Mouse (Mus musculus) embryo, embryonic 10.5 days (tissue): ENCODE data around the gene Tdpoz4.
"Not testable (repeated sequence)": the region's sequence is repeated elsewhere in the genome, so short reads cannot be mapped to it uniquely, and the experiment has no call there.

ENCODE experiments used
- DNase-seq: peaks from one replicate; pipeline ENCODE4 v3.0.0-alpha.2; 2015; ENCODE audit warnings: low spot score

Gene Tdpoz4

GRCm38 (mm10) chr3:93796098-93796497, at the start of gene Tdpoz4:
Gene Tdpoz4 (plus strand): TSS chr3:93796398.
- DNase-seq, result not testable (repeated sequence)

- DNase-seq, result not testable (repeated sequence)
Measured at GRCm38 (mm10) chr3:93754022-93754421, 42.2 kb upstream of the Tdpoz4 start.

- not testable (repeated sequence) for DNase-seq
Measured at GRCm38 (mm10) chr3:93772700-93773099, 23.5 kb upstream of the Tdpoz4 start, which contains the start of gene Gm5773. Gene Gm5773 (plus strand): TSS chr3:93773000.

GRCm38 (mm10) chr3:93813341-93813740, 17.1 kb downstream of the Tdpoz4 start:
- peak; percentile 0 for DNase-seq

GRCm38 (mm10) chr3:93825720-93826119, 29.5 kb downstream of the Tdpoz4 start, which contains the start of gene Tdpoz3:
Gene Tdpoz3 (plus strand): TSS chr3:93826020.
- not testable (repeated sequence) for DNase-seq
